Mouse (Mus musculus) neural tube, embryonic 14.5 days (tissue): ENCODE measurements around the gene Tbk1. TPM values are rescaled to one million over a fixed set of nuclear protein-coding genes. Genes with fewer than 3 reads are reported as not detected.

Experiments used
- ATAC-seq: fragments of 200-750 bp; cut with Nextera tagmentation; 2 replicates; pipeline ENCODE4 v1.8.0; 2017; ENCODE audit warnings: low read depth, mild to moderate bottlenecking, moderate TSS enrichment, moderate library complexity
- H3K27ac ChIP-seq: fragments of 300-500 bp; sonication (generic); 2 replicates; pipeline ENCODE4 v1.5.1; 2014; ENCODE audit warnings: low read depth, mild to moderate bottlenecking, control low read depth, low read length, moderate library complexity, mixed read lengths
- H3K27me3 ChIP-seq: fragments of 300-500 bp; sonication (generic); 2 replicates; pipeline ENCODE4 v1.6.1; 2014; ENCODE audit warnings: low read length; ENCODE audit not compliant: control insufficient read depth, insufficient read depth
- H3K36me3 ChIP-seq: fragments of 300-500 bp; sonication (generic); 2 replicates; pipeline ENCODE4 v1.6.1; 2014; ENCODE audit warnings: low read length, mixed read lengths; ENCODE audit not compliant: control insufficient read depth, insufficient read depth
- H3K4me1 ChIP-seq: fragments of 300-500 bp; sonication (generic); 2 replicates; pipeline ENCODE4 v1.6.1; 2014; ENCODE audit warnings: low read length; ENCODE audit not compliant: control insufficient read depth, insufficient read depth
- H3K4me2 ChIP-seq: fragments of 300-500 bp; sonication (generic); 2 replicates; pipeline ENCODE4 v1.6.1; 2014; ENCODE audit warnings: mild to moderate bottlenecking, low read depth, low read length, control low read depth
- H3K4me3 ChIP-seq: fragments of 300-500 bp; sonication (generic); 2 replicates; pipeline ENCODE4 v1.5.1; 2014; ENCODE audit warnings: low read depth, low read length, control low read depth, mixed read lengths
- H3K9ac ChIP-seq: fragments of 300-500 bp; sonication (generic); replicated peaks from 2 replicates; pipeline ENCODE4 v1.6.1; 2014; ENCODE audit warnings: low read depth, mild to moderate bottlenecking, control low read depth, low read length, mixed read lengths
- H3K9me3 ChIP-seq: fragments of 300-500 bp; sonication (generic); 2 replicates; pipeline ENCODE4 v1.6.1; 2016; ENCODE audit warnings: low read length; ENCODE audit not compliant: control insufficient read depth
- WGBS: fragments of 180-500 bp; shearing (Covaris S2); extraction: QIAGEN DNeasy Blood & Tissue Kit; methylation state at CpG from one replicate; pipeline ENCODE4 v1.1.7; 2014; 5-methylcytosine and 5-hydroxymethylcytosine counted together
- polyA plus RNA-seq: library from polyadenylated mRNA; unstranded; fragments of >200 nt; fragmentation: Nextera tagmentation; extraction: Ambion mirVana; gene quantifications from 2 replicates; pipeline ENCODE4 v1.2.1, GENCODE M21; 2014

The Tbk1 gene
- polyA plus RNA-seq, 1 experiment from 2014 or later: 37.5 TPM

GRCm38 (mm10) chr10:121582287-121582686, 4.3 kb downstream of the Tbk1 start:
- Histone ChIP-seq H3K9me3 (no peaks in the 10 kb centered on the region), H3K36me3 (peaks cover 15% of the 10 kb centered on the region; the same call in 1 of the 2 replicates), H3K4me2 (no peak overlapping the region), H3K4me3 (no peak overlapping the region), H3K9ac (no peak overlapping the region), H3K4me1 (peaks cover 10% of the 10 kb centered on the region), H3K27me3 (no peaks in the 10 kb centered on the region), H3K27ac (no peak overlapping the region)
- 94% methylated on average over 8 of the region's 8 CpGs for WGBS
- no peak for ATAC-seq

DNA sequence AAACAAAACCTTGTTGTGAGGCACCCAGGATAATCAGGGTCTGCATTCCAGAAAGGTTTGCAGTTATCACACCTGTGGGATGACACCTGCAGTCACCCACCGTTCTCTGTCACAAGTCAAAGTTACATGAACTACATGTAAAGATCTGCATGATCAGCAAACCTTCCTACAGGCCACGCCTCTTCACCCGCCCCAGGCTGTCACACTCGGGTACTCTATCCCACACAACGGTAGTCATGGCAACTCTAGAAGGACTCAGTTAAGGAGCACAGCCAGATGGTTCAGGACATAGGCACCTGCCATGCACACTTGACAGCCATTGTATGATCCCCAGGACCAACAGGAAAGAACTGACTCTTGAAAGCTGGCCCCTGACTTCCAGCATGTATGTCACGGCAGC, 5.2 kb downstream of the Tbk1 start:
- ATAC-seq: no peak
- Histone ChIP-seq H3K27me3 (no peaks in the 10 kb centered on the region), H3K36me3 (peaks cover 15% of the 10 kb centered on the region; the same call in 1 of the 2 replicates), H3K4me3 (no peak overlapping the region), H3K27ac (no peak overlapping the region), H3K9me3 (no peaks in the 10 kb centered on the region), H3K4me1 (peaks cover 10% of the 10 kb centered on the region), H3K4me2 (no peak overlapping the region), H3K9ac (no peak overlapping the region)
- 76% methylated on average over 6 of the region's 6 CpGs for WGBS

DNA sequence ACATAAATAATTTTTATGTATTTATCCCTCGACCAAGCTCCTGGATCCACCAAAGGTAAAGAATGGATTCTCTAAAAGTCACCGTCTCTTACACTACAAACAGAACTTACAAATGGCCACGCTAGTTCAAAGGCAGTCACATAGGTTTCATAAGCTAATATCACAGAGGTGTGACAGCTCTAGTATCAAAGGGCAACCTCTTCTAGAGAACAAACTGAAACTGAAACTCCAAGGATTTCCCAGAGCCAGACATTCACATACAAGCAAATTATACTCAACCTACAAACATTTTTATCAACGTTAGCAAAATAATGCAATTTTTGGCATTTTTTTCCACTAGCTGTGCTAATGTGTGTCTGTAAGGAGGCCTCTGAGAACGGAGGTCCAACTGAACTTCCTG, 6.2 kb downstream of the Tbk1 start:
- H3K27me3 ChIP-seq: no peaks in the 10 kb centered on the region
- peaks cover 4% of the 10 kb centered on the region; the same call in 1 of the 2 replicates for H3K4me1 ChIP-seq
- H3K4me3 ChIP-seq: no peak overlapping the region
- H3K9me3 ChIP-seq: no peaks in the 10 kb centered on the region
- peaks cover 23% of the 10 kb centered on the region for H3K36me3 ChIP-seq
- H3K27ac ChIP-seq: no peak overlapping the region
- ATAC-seq: no peak
- no peak overlapping the region for H3K9ac ChIP-seq
- no peak overlapping the region for H3K4me2 ChIP-seq
- whole genome bisulfite sequencing: 98% methylated on average over 5 of the region's 5 CpGs

GRCm38 (mm10) chr10:121576372-121576771, 10.2 kb downstream of the Tbk1 start:
- WGBS: 84% methylated on average over 9 of the region's 9 CpGs
- Histone ChIP-seq H3K27ac (no peak overlapping the region), H3K4me3 (no peak overlapping the region), H3K9ac (no peak overlapping the region), H3K4me1 (no peaks in the 10 kb centered on the region), H3K27me3 (no peaks in the 10 kb centered on the region), H3K36me3 (peaks cover 18% of the 10 kb centered on the region), H3K4me2 (no peak overlapping the region), H3K9me3 (no peaks in the 10 kb centered on the region)
- ATAC-seq: no peak

- Histone ChIP-seq H3K4me2 (no peak overlapping the region), H3K9ac (no peak overlapping the region), H3K27ac (no peak overlapping the region), H3K27me3 (no peaks in the 10 kb centered on the region), H3K9me3 (no peaks in the 10 kb centered on the region), H3K36me3 (peaks cover 23% of the 10 kb centered on the region), H3K4me1 (peaks cover 5% of the 10 kb centered on the region; the same call in 1 of the 2 replicates), H3K4me3 (no peak overlapping the region)
- ATAC-seq: no peak
- 98% methylated on average over 22 of the region's 22 CpGs for WGBS
These were observed 15.0 kb downstream of the Tbk1 start for GRCm38 (mm10) chr10:121571511-121572147.

DNA sequence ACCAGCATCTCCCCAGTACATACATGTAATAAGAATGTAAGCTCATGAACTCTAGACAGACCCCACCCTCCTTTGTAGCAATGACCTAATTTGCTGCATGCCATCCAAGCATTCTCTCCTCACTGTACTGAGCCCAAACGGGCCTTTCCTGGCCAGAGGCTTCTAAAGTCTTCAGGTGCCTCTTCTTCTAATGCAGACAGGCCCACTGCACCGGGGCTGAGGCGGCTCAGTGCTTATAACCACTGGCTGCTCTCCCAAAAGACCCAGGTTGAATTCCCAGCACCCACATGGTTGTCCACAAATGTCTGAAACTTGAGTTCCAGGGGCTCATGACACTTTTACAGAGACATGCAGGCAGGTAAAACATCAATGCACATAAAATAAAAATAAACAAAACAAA, 15.6 kb downstream of the Tbk1 start:
- Histone ChIP-seq H3K9me3 (no peaks in the 10 kb centered on the region), H3K9ac (no peak overlapping the region), H3K36me3 (peaks cover 21% of the 10 kb centered on the region), H3K4me3 (no peak overlapping the region), H3K4me1 (peaks cover 5% of the 10 kb centered on the region; the same call in 1 of the 2 replicates), H3K27me3 (no peaks in the 10 kb centered on the region), H3K4me2 (no peak overlapping the region), H3K27ac (no peak overlapping the region)
- ATAC-seq: no peak
- WGBS: 92% methylated on average over 3 of the region's 3 CpGs

DNA sequence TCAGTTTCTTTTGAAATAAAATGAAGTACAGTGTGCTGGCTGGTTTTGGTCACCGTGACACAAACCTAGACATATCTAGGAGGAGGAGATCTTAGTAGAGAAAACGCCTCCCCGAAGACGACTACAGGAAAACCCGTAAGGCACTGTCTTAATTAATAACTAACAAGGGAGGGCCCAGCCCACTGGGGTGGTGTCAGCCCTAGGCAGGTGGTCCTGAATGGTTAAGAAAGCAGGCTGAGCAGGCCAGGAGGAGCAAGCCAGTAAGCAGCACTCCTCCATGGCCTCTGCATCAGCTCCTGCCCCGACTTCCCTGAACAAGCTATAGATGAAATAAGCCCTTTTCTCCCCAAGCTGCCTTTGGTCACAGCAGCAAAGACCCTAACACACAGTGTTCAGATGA, 16.8 kb downstream of the Tbk1 start:
- Histone ChIP-seq H3K4me3 (no peak overlapping the region), H3K9me3 (no peaks in the 10 kb centered on the region), H3K9ac (no peak overlapping the region), H3K27me3 (no peaks in the 10 kb centered on the region), H3K4me2 (no peak overlapping the region), H3K4me1 (peaks cover 5% of the 10 kb centered on the region; the same call in 1 of the 2 replicates), H3K36me3 (peaks cover 17% of the 10 kb centered on the region), H3K27ac (no peak overlapping the region)
- 53% methylated on average over 6 of the region's 6 CpGs for WGBS
- ATAC-seq: no peak

DNA sequence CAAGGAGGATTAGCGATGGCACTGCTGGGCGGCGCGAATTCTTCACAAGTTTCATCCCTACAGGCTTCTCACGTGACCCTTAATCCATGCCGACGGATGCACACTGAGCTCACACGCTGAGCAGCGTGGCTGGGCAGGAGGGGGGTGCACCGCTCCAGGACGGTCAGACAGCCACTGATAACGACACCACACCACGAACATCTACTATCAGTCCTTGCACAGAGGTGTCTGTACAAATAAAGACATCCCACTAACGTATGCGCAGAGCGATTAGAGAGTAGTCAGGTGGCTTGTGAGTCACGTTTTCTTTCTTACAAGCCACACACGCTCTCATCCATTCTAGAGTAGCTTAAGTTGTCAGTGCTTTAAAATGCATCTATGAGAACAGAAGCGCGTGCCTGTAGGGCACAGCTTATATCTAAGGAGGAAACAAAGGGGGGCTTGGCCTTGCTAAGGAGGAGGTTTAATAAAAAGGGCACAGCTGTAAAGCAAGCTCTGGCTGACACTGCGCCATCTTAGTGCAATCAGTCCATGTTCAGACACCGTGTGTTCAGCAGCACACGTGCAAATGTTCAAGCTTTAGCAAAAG, 17.5 kb downstream of the Tbk1 start:
- peak; percentile 74; the same call in 1 of the 2 replicates for ATAC-seq
- Histone ChIP-seq H3K4me1 (peaks cover 5% of the 10 kb centered on the region; the same call in 1 of the 2 replicates), H3K27me3 (no peaks in the 10 kb centered on the region), H3K4me2 (peak overlapping the region; percentile 29; the same call in 1 of the 2 replicates), H3K9me3 (no peaks in the 10 kb centered on the region), H3K36me3 (peaks cover 20% of the 10 kb centered on the region), H3K4me3 (no peak overlapping the region), H3K9ac (no peak overlapping the region), H3K27ac (peak overlapping the region; percentile 24; the same call in 1 of the 2 replicates)
- 19% methylated on average over 23 of the region's 23 CpGs for WGBS

GRCm38 (mm10) chr10:121568534-121568933, 18.1 kb downstream of the Tbk1 start:
- no peak overlapping the region for H3K9ac ChIP-seq
- no peak overlapping the region for H3K27ac ChIP-seq
- H3K9me3 ChIP-seq: no peaks in the 10 kb centered on the region
- H3K4me1 ChIP-seq: peaks cover 5% of the 10 kb centered on the region; the same call in 1 of the 2 replicates
- peaks cover 20% of the 10 kb centered on the region for H3K36me3 ChIP-seq
- ATAC-seq: no peak
- WGBS: 86% methylated on average over 7 of the region's 7 CpGs
- H3K4me2 ChIP-seq: no peak overlapping the region; the same call in 1 of the 2 replicates
- no peaks in the 10 kb centered on the region for H3K27me3 ChIP-seq
- H3K4me3 ChIP-seq: no peak overlapping the region
